Mouse (Mus musculus) testis, adult 2 months (tissue): Measurements from ENCODE around the gene Mbnl2.

Experiments
- CTCF ChIP-seq: fragments of 200-500 bp; IDR thresholded peaks from 2 replicates; pipeline ENCODE4 v1.5.1; 2012; ENCODE audit warnings: low read depth, mild to moderate bottlenecking, inconsistent platforms, low read length, moderate library complexity; ENCODE audit not compliant: control insufficient read depth, insufficient read depth, insufficient replicate concordance
- POLR2A ChIP-seq: fragments of 200-500 bp; IDR thresholded peaks from 2 replicates; pipeline ENCODE4 v1.6.1; 2012; ENCODE audit warnings: low read depth, mild to moderate bottlenecking, inconsistent platforms, low read length, moderate library complexity; ENCODE audit not compliant: control insufficient read depth

- TF ChIP-seq POLR2A (no peak), CTCF (no peak)
Observed at GRCm38 (mm10) chr14:120338706-120339105, 63.2 kb downstream of the Mbnl2 start.
